In the genomic region with DNA sequence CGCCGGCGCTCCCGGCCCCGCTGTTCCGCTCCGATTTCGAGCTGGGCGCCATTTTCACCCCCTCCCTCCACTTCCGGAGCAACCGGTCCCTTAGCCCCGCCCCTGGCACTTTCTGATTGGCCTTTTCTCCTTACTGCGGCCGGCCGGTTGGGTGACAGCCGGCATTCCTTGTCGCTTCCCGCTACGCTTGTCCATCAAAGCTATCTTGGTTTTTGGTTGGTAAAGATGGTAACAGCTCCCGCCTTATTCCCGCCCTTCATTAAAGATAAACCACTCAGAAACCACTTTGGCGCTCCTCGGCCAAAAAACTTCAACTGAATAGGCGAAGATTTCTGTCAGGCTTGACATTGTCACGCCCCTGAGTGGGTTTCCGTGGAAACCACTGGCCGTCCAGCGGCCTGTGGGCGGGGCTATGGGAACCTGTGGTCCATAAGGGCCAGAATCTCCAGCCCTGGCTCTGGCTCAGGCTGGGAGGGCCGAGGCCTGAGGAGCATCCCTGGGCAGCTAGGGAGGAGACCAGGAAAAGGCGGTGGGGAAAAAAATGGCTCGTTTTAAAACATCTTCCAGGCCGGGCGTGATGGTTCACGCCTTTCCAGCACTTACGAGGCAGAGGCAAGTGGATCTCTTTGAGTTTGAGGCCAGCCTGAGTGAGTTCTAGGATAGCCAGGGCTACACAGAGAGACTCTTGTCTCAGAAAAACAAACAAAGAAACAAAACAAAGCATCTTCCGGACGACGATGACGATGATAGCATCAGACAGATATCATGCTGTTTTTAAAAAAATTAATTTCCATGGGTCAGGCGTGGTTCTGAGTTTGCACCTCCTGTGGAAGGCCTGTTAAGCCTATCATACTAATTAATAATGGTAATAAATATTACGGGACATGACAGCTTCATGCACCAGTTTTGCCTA, we compare ENCODE assay signal across 8 mouse cellular contexts. TPM values are rescaled to one million over a fixed set of nuclear protein-coding genes. Genes with fewer than 3 reads are reported as not detected.
DNase-seq lines count a peak whose midpoint lies in the region; ATAC-seq and TF ChIP-seq lines count a peak whose summit lies in the region.

A gene (minus strand): TSS at position 72 of the 913 bp plus-strand sequence.

- peak; percentile 97 for ATAC-seq in forebrain, embryonic 15.5 days (replicated peaks)
- peak; percentile 93 for ATAC-seq in neutrophil, adult 5-6 weeks (ENCODE audit: extremely low read depth, insufficient number of reproducible peaks, low FRiP score, poor library complexity, severe bottlenecking)

- TF ChIP-seq POLR2A in lung, adult 2 months (IDR thresholded peaks at IDR 0.05; ENCODE audit: borderline replicate concordance, extremely low read depth, low read depth, low read length) = 0 out of 2 replicates have a peak, but pooled peaks have one; percentile 35

- peak within 1 kb of the TSS; percentile 91 for H3K27ac ChIP-seq in ES-E14 (ENCODE audit: insufficient read depth, low read depth, low read length, poor library complexity, severe bottlenecking)
- peak within 1 kb of the TSS; percentile 92 for H3K27ac ChIP-seq in forebrain, embryonic 15.5 days (replicated peaks)

- no peak for TF ChIP-seq CTCF in lung, adult 2 months (IDR thresholded peaks at IDR 0.05; ENCODE audit: insufficient read depth, low read length)

- peak; percentile 99 for DNase-seq in ES-E14 (ENCODE audit: low read depth, low spot score)
- peak; percentile 99 for DNase-seq in cerebellum, adult 11-12 months
- DNase-seq in heart, postnatal 25 days (ENCODE audit: low spot score) = peak; percentile 96
- peak; percentile 96 to 98 for DNase-seq in layer of hippocampus, adult 18-20 months (ENCODE audit: low spot score in 2 of 2)
- peak; percentile 96 for DNase-seq in lung, adult 2 months
- peak; percentile 95 to 98 for DNase-seq in thymus, adult 18-20 months

- H3K9ac ChIP-seq in ES-E14 (ENCODE audit: insufficient read depth, low read depth, low read length, poor library complexity, severe bottlenecking) = peak within 1 kb of the TSS; percentile 74
- peak within 1 kb of the TSS; percentile 76 for H3K9ac ChIP-seq in forebrain, embryonic 15.5 days (replicated peaks)

- H3K4me2 ChIP-seq in forebrain, embryonic 15.5 days (replicated peaks) = peak within 1 kb of the TSS; percentile 77

- no peaks in the 10 kb centered on the region for H3K9me3 ChIP-seq in ES-E14 (ENCODE audit: control insufficient read depth, insufficient read depth, low read depth, low read length)
- no peaks in the 10 kb centered on the region for H3K9me3 ChIP-seq in forebrain, embryonic 15.5 days

- in situ Hi-C loops in ES-E14 (cut with MboI; ENCODE audit: low sequenced_read_pairs in 2 of 2, unreplicated experiment in 2 of 2) = no loop called here

- H3K27me3 ChIP-seq in forebrain, embryonic 15.5 days = no peaks in the 10 kb centered on the region

- intact Hi-C loops in heart, postnatal 25 days (cut with DNase I) = loop anchor here (2.0 to 5.0 kb wide), 2 partner anchors 42 to 63 kb away; a partner anchor contains a TSS

- 6% methylated on average over 42 of the region's 42 CpGs for WGBS in forebrain, embryonic 15.5 days
- WGBS in lung, adult 2 months = 7% methylated on average over 42 of the region's 42 CpGs

- H3K36me3 ChIP-seq in ES-E14 (ENCODE audit: control insufficient read depth, insufficient read depth, low read length, poor library complexity, severe bottlenecking) = peaks cover 14% of the 10 kb centered on the region; the same call in 1 of the 2 replicates
- peaks cover 9% of the 10 kb centered on the region; the same call in 1 of the 2 replicates for H3K36me3 ChIP-seq in forebrain, embryonic 15.5 days

- peaks cover 2 to 13% of the 10 kb centered on the region in 2 experiments; a peak in 3 of 4 replicates for H3K4me1 ChIP-seq in ES-E14 (ENCODE audit: control insufficient read depth in 2 of 2, insufficient read depth in 2 of 2, low read length in 2 of 2, poor library complexity in 1 of 2)
- H3K4me1 ChIP-seq in forebrain, embryonic 15.5 days = peaks cover 31% of the 10 kb centered on the region
- peaks cover 3% of the 10 kb centered on the region; the same call in 1 of the 2 replicates for H3K4me1 ChIP-seq in lung, adult 2 months (ENCODE audit: control insufficient read depth, insufficient read depth, low read length)

- H3K4me3 ChIP-seq in ES-E14 (ENCODE audit: insufficient read depth in 1 of 2, low read depth in 1 of 2, low read length in 2 of 2, poor library complexity in 1 of 2, severe bottlenecking in 1 of 2) = peak within 1 kb of the TSS; percentile 66 to 96
- peak within 1 kb of the TSS; percentile 68 for H3K4me3 ChIP-seq in forebrain, embryonic 15.5 days
- H3K4me3 ChIP-seq in lung, adult 2 months (replicated peaks; ENCODE audit: extremely low read depth, low read depth, low read length) = peak within 1 kb of the TSS; percentile 45

TF ChIP-seq in ES-E14, 5 proteins besides CTCF, POLR2A, EP300 and RAD21:
- TF ChIP-seq CHD2 (IDR thresholded peaks at IDR 0.05; ENCODE audit: low read depth, low read length) = peak; percentile 89
- no peak for TF ChIP-seq MAFK (IDR thresholded peaks at IDR 0.05; ENCODE audit: insufficient read depth, low read depth, low read length)

RNA-seq across cellular contexts. Expression of the gene that starts here (rescaled TPM):
- total RNA-seq in ES-E14 (2012; rRNA removed) = 53.5 and 62.0 TPM in 2 replicates
- 17.8 and 19.3 TPM in 2 replicates for polyA plus RNA-seq in forebrain, embryonic 15.5 days (2015; fragmentation: Nextera tagmentation; extraction: Ambion mirVana)
- 1 to 10 TPM; 5.9 to 7.2 TPM for total RNA-seq in heart, postnatal 25 days (2021)
- total RNA-seq in layer of hippocampus, adult 18-20 months (2021) = 10 to 100 TPM; 16.9 to 17.6 TPM
- polyA plus RNA-seq in lung, adult 2 months (2012; rRNA removed) = 36.1 and 42.5 TPM in 2 replicates
- 18.7 and 20.5 TPM in 2 replicates for total RNA-seq in neutrophil, adult 5-6 weeks (2017)

Comparison
In these comparisons a context has a peak if more than half of its experiments do, and no peak if none do; other contexts are left out.
1. Peak in every context shown above with its lines: DNase-seq, ATAC-seq, H3K4me3 ChIP-seq and H3K27ac ChIP-seq.